Comparison of ENCODE assay signal across 8 mouse cellular contexts in genomic region chr11:4160758-4161480, GRCm38 (mm10). TPM values are rescaled to one million over a fixed set of nuclear protein-coding genes. Genes with fewer than 3 reads are reported as not detected.
DNase-seq lines count a peak whose midpoint lies in the region; ATAC-seq and TF ChIP-seq lines count a peak whose summit lies in the region.

No protein-coding gene starts in this region.

- peak overlapping the region; percentile 94 for H3K27ac ChIP-seq in heart, embryonic 13.5 days (replicated peaks)
- H3K27ac ChIP-seq in ES-Bruce4 (ENCODE audit: insufficient read depth, low read length): no peak overlapping the region
- H3K27ac ChIP-seq in forebrain, embryonic 13.5 days: peak overlapping the region; percentile 88; the same call in 1 of the 2 replicates
- peak overlapping the region; percentile 90 for H3K27ac ChIP-seq in liver, postnatal 0 days (ENCODE audit: low read depth)

- TF ChIP-seq CTCF in ES-Bruce4 (IDR thresholded peaks at IDR 0.05; ENCODE audit: low read depth, low read length): no peak
- no peak for TF ChIP-seq CTCF in liver, postnatal 0 days (IDR thresholded peaks at IDR 0.05; ENCODE audit: low read depth)

- H3K27me3 ChIP-seq in heart, embryonic 13.5 days (replicated peaks): no peaks in the 10 kb centered on the region
- H3K27me3 ChIP-seq in ES-Bruce4 (ENCODE audit: control insufficient read depth, insufficient read depth, low read length, poor library complexity, severe bottlenecking): no peaks in the 10 kb centered on the region
- no peaks in the 10 kb centered on the region for H3K27me3 ChIP-seq in forebrain, embryonic 13.5 days
- no peaks in the 10 kb centered on the region for H3K27me3 ChIP-seq in liver, postnatal 0 days (ENCODE audit: insufficient read depth, low read length)

- peak overlapping the region; percentile 87 for H3K4me3 ChIP-seq in heart, embryonic 13.5 days
- H3K4me3 ChIP-seq in ES-Bruce4 (ENCODE audit: low read depth, low read length): peak overlapping the region; percentile 99
- peak overlapping the region; percentile 89 for H3K4me3 ChIP-seq in forebrain, embryonic 13.5 days
- H3K4me3 ChIP-seq in liver, postnatal 0 days (ENCODE audit: low read depth, low read length): peak overlapping the region; percentile 82

- no peak for DNase-seq in heart, adult 9 months (ENCODE audit: low spot score in 2 of 2)
- no peak for DNase-seq in liver, postnatal 0 days
- no peak for DNase-seq in layer of hippocampus, postnatal 14 days (ENCODE audit: low spot score in 2 of 2)
- no peak for DNase-seq in right cerebral cortex, postnatal 14 days
- DNase-seq in T-cell, adult 2 months (ENCODE audit: low spot score): no peak

- ATAC-seq in heart, embryonic 13.5 days (ENCODE audit: extremely low read depth, insufficient number of reproducible peaks, low FRiP score, low TSS enrichment): no peak
- no peak for ATAC-seq in forebrain, embryonic 13.5 days
- no peak for ATAC-seq in liver, postnatal 0 days

- TF ChIP-seq EP300 in ES-Bruce4 (IDR thresholded peaks at IDR 0.05; ENCODE audit: insufficient read depth, low read depth, low read length): no peak
- TF ChIP-seq EP300 in liver, postnatal 0 days (IDR thresholded peaks at IDR 0.05; ENCODE audit: low read depth): no peak

- H3K9ac ChIP-seq in heart, embryonic 13.5 days: peak overlapping the region; percentile 92
- peak overlapping the region; percentile 90 for H3K9ac ChIP-seq in ES-Bruce4 (ENCODE audit: low read depth, poor library complexity, severe bottlenecking)
- peak overlapping the region; percentile 90 for H3K9ac ChIP-seq in forebrain, embryonic 13.5 days
- H3K9ac ChIP-seq in liver, postnatal 0 days (replicated peaks): peak overlapping the region; percentile 85

- H3K4me1 ChIP-seq in heart, embryonic 13.5 days: peaks cover 46% of the 10 kb centered on the region
- no peaks in the 10 kb centered on the region for H3K4me1 ChIP-seq in ES-Bruce4 (ENCODE audit: control insufficient read depth, insufficient read depth, low read length)
- H3K4me1 ChIP-seq in forebrain, embryonic 13.5 days: peaks cover 53% of the 10 kb centered on the region
- H3K4me1 ChIP-seq in liver, postnatal 0 days (ENCODE audit: insufficient read depth): peaks cover 30% of the 10 kb centered on the region

- TF ChIP-seq POLR2A in ES-Bruce4 (IDR thresholded peaks at IDR 0.05; ENCODE audit: insufficient read depth, low read length): no peak

- peak overlapping the region; percentile 96 for H3K4me2 ChIP-seq in heart, embryonic 13.5 days
- peak overlapping the region; percentile 97 for H3K4me2 ChIP-seq in forebrain, embryonic 13.5 days
- peak overlapping the region; percentile 88 for H3K4me2 ChIP-seq in liver, postnatal 0 days (ENCODE audit: low read depth, low read length)

- peaks cover 50% of the 10 kb centered on the region for H3K36me3 ChIP-seq in heart, embryonic 13.5 days
- peaks cover 46% of the 10 kb centered on the region for H3K36me3 ChIP-seq in ES-Bruce4 (ENCODE audit: control insufficient read depth, insufficient read depth, low read length, poor library complexity, severe bottlenecking)
- peaks cover 45% of the 10 kb centered on the region for H3K36me3 ChIP-seq in forebrain, embryonic 13.5 days (ENCODE audit: poor library complexity, severe bottlenecking)
- peaks cover 41% of the 10 kb centered on the region for H3K36me3 ChIP-seq in liver, postnatal 0 days (replicated peaks; ENCODE audit: insufficient read depth, low read length)

- no peaks in the 10 kb centered on the region for H3K9me3 ChIP-seq in heart, embryonic 13.5 days
- H3K9me3 ChIP-seq in ES-Bruce4 (replicated peaks; ENCODE audit: control insufficient read depth, insufficient read depth, low read length, poor library complexity, severe bottlenecking): no peaks in the 10 kb centered on the region
- no peaks in the 10 kb centered on the region for H3K9me3 ChIP-seq in forebrain, embryonic 13.5 days (replicated peaks)
- H3K9me3 ChIP-seq in liver, postnatal 0 days (ENCODE audit: low read length): no peaks in the 10 kb centered on the region

- WGBS in heart, embryonic 13.5 days: 4% methylated on average over 15 of the region's 15 CpGs
- WGBS in forebrain, embryonic 13.5 days: 8% methylated on average over 15 of the region's 15 CpGs
- WGBS in liver, postnatal 0 days (ENCODE audit: insufficient replicate concordance): 4% methylated on average over 15 of the region's 15 CpGs

RNA-seq across cellular contexts. Expression of gene Sf3a1, which starts 0.8 kb away (rescaled TPM):
- 33.3 TPM in 2 replicates for polyA plus RNA-seq in heart, embryonic 13.5 days (2015; fragmentation: Nextera tagmentation; extraction: Ambion mirVana)
- 117 and 125 TPM in 2 replicates for polyA plus RNA-seq in ES-Bruce4 (2011; ENCODE audit: insufficient read depth, insufficient read length, low read depth, missing spikeins)
- polyA plus RNA-seq in forebrain, embryonic 13.5 days (2015; fragmentation: Nextera tagmentation; extraction: Ambion mirVana): 61.2 and 66.8 TPM in 2 replicates
- 8.5 and 8.8 TPM in 2 replicates for polyA plus RNA-seq in liver, postnatal 0 days (2015; fragmentation: Nextera tagmentation; extraction: Ambion mirVana)
- total RNA-seq in layer of hippocampus, postnatal 14 days (2021): 10 to 100 TPM; 68.8 to 72.5 TPM

RNA-seq across cellular contexts. Expression of gene Ccdc157, which starts 0.8 kb away (rescaled TPM):
- 3.5 and 5.1 TPM in 2 replicates for polyA plus RNA-seq in heart, embryonic 13.5 days (2015; fragmentation: Nextera tagmentation; extraction: Ambion mirVana)
- 3.7 and 5.8 TPM in 2 replicates for polyA plus RNA-seq in ES-Bruce4 (2011; ENCODE audit: insufficient read depth, insufficient read length, low read depth, missing spikeins)
- polyA plus RNA-seq in forebrain, embryonic 13.5 days (2015; fragmentation: Nextera tagmentation; extraction: Ambion mirVana): 5.3 and 7.2 TPM in 2 replicates
- 0.36 and 0.52 TPM in 2 replicates for polyA plus RNA-seq in liver, postnatal 0 days (2015; fragmentation: Nextera tagmentation; extraction: Ambion mirVana)
- 10 to 100 TPM; 13.0 to 13.1 TPM for total RNA-seq in layer of hippocampus, postnatal 14 days (2021)

RNA-seq across cellular contexts. Expression of gene Tbc1d10a, which starts 25.7 kb away (rescaled TPM):
- 13.6 and 14.0 TPM in 2 replicates for polyA plus RNA-seq in heart, embryonic 13.5 days (2015; fragmentation: Nextera tagmentation; extraction: Ambion mirVana)
- polyA plus RNA-seq in ES-Bruce4 (2011; ENCODE audit: insufficient read depth, insufficient read length, low read depth, missing spikeins): 19.9 and 20.5 TPM in 2 replicates
- 23.4 and 23.7 TPM in 2 replicates for polyA plus RNA-seq in forebrain, embryonic 13.5 days (2015; fragmentation: Nextera tagmentation; extraction: Ambion mirVana)
- polyA plus RNA-seq in liver, postnatal 0 days (2015; fragmentation: Nextera tagmentation; extraction: Ambion mirVana): 5.6 and 7.0 TPM in 2 replicates
- 10 to 100 TPM; 29.4 to 30.6 TPM for total RNA-seq in layer of hippocampus, postnatal 14 days (2021)

RNA-seq across cellular contexts. Expression of gene Rnf215, which starts 25.9 kb away (rescaled TPM):
- polyA plus RNA-seq in heart, embryonic 13.5 days (2015; fragmentation: Nextera tagmentation; extraction: Ambion mirVana): 17.2 and 18.1 TPM in 2 replicates
- polyA plus RNA-seq in ES-Bruce4 (2011; ENCODE audit: insufficient read depth, insufficient read length, low read depth, missing spikeins): 8.0 and 8.9 TPM in 2 replicates
- polyA plus RNA-seq in forebrain, embryonic 13.5 days (2015; fragmentation: Nextera tagmentation; extraction: Ambion mirVana): 37.5 and 41.0 TPM in 2 replicates
- polyA plus RNA-seq in liver, postnatal 0 days (2015; fragmentation: Nextera tagmentation; extraction: Ambion mirVana): 6.4 and 6.8 TPM in 2 replicates
- total RNA-seq in layer of hippocampus, postnatal 14 days (2021): 10 to 100 TPM; 34.4 to 38.2 TPM

RNA-seq across cellular contexts. Expression of gene Sec14l2, which starts 37.7 kb away (rescaled TPM):
- polyA plus RNA-seq in heart, embryonic 13.5 days (2015; fragmentation: Nextera tagmentation; extraction: Ambion mirVana): 0.48 and 1.0 TPM in 2 replicates
- polyA plus RNA-seq in ES-Bruce4 (2011; ENCODE audit: insufficient read depth, insufficient read length, low read depth, missing spikeins): 4.2 and 5.4 TPM in 2 replicates
- 1.5 and 2.3 TPM in 2 replicates for polyA plus RNA-seq in forebrain, embryonic 13.5 days (2015; fragmentation: Nextera tagmentation; extraction: Ambion mirVana)
- polyA plus RNA-seq in liver, postnatal 0 days (2015; fragmentation: Nextera tagmentation; extraction: Ambion mirVana): 48.0 and 54.2 TPM in 2 replicates
- total RNA-seq in layer of hippocampus, postnatal 14 days (2021): 10 to 100 TPM; 43.2 to 44.3 TPM
